Mouse (Mus musculus) E14TG2a.4 (cell line): Measurements from ENCODE around the gene Cks2.

Source experiments
- H3K27me3 ChIP-seq: 2 replicates; pipeline ENCODE4 v1.6.1; 2014; ENCODE audit warnings: low read length, control low read depth; ENCODE audit not compliant: insufficient read depth
- H3K36me3 ChIP-seq: 2 replicates; pipeline ENCODE4 v1.6.1; 2014; ENCODE audit warnings: low read length, control low read depth; ENCODE audit not compliant: insufficient read depth
- H3K4me1 ChIP-seq: replicated peaks from 2 replicates; pipeline ENCODE4 v1.6.1; 2014; ENCODE audit warnings: low read depth, low read length, control low read depth
- H3K4me3 ChIP-seq: replicated peaks from 2 replicates; pipeline ENCODE4 v1.5.1; 2014; ENCODE audit warnings: mild to moderate bottlenecking, low read length
- H3K9me3 ChIP-seq: 2 replicates; pipeline ENCODE4 v1.6.1; 2014; ENCODE audit warnings: low read length, control low read depth
- CTCF ChIP-seq: conservative IDR thresholded peaks from 2 replicates; pipeline ENCODE4 v1.5.1; 2014; ENCODE audit warnings: low read length
- NANOG ChIP-seq: IDR thresholded peaks from 2 replicates; pipeline ENCODE4 v1.6.1; 2014; ENCODE audit warnings: borderline replicate concordance, low read length, mixed read lengths
- POU5F1 ChIP-seq: IDR thresholded peaks from 2 replicates; pipeline ENCODE4 v1.6.1; 2014; ENCODE audit warnings: low read length, borderline replicate concordance

The Cks2 gene

GRCm38 (mm10) chr13:51679332-51679731 lies 34.3 kb downstream of the Cks2 start:
- no peaks in the 10 kb centered on the region for H3K27me3 ChIP-seq
- peaks cover 43% of the 10 kb centered on the region for H3K4me1 ChIP-seq
- TF ChIP-seq CTCF (no peak), NANOG (no peak), POU5F1 (no peak)
- H3K9me3 ChIP-seq, result no peaks in the 10 kb centered on the region
- peaks cover 100% of the 10 kb centered on the region for H3K36me3 ChIP-seq
- H3K4me3 ChIP-seq, result no peak overlapping the region

GRCm38 (mm10) chr13:51681076-51681475 lies 36.0 kb downstream of the Cks2 start:
- Histone ChIP-seq H3K9me3 (no peaks in the 10 kb centered on the region), H3K36me3 (peaks cover 100% of the 10 kb centered on the region), H3K4me1 (peaks cover 44% of the 10 kb centered on the region), H3K4me3 (no peak overlapping the region), H3K27me3 (no peaks in the 10 kb centered on the region)
- TF ChIP-seq POU5F1, result no peak
- TF ChIP-seq NANOG, result peak; percentile 12; the same call in 1 of the 2 replicates
- TF ChIP-seq CTCF, result 0 out of 2 replicates have a peak, but pooled peaks have one; percentile 2

- no peaks in the 10 kb centered on the region for H3K9me3 ChIP-seq
- no peak overlapping the region for H3K4me3 ChIP-seq
- peaks cover 100% of the 10 kb centered on the region for H3K36me3 ChIP-seq
- TF ChIP-seq NANOG (no peak), CTCF (no peak), POU5F1 (no peak)
- peaks cover 39% of the 10 kb centered on the region for H3K4me1 ChIP-seq
- H3K27me3 ChIP-seq, result no peaks in the 10 kb centered on the region
Observed at GRCm38 (mm10) chr13:51681634-51682033, 36.6 kb downstream of the Cks2 start.

- TF ChIP-seq POU5F1 (no peak), CTCF (no peak)
- no peak overlapping the region for H3K4me3 ChIP-seq
- no peaks in the 10 kb centered on the region for H3K9me3 ChIP-seq
- no peaks in the 10 kb centered on the region for H3K27me3 ChIP-seq
- H3K4me1 ChIP-seq, result peaks cover 50% of the 10 kb centered on the region
- peaks cover 96% of the 10 kb centered on the region for H3K36me3 ChIP-seq
Observed at GRCm38 (mm10) chr13:51685290-51685966, 40.4 kb downstream of the Cks2 start.

GRCm38 (mm10) chr13:51686966-51687365 lies 41.9 kb downstream of the Cks2 start:
- H3K4me3 ChIP-seq, result no peak overlapping the region
- H3K36me3 ChIP-seq, result peaks cover 85% of the 10 kb centered on the region
- H3K27me3 ChIP-seq, result no peaks in the 10 kb centered on the region
- TF ChIP-seq POU5F1, result no peak
- TF ChIP-seq NANOG, result no peak
- no peak for TF ChIP-seq CTCF
- no peaks in the 10 kb centered on the region for H3K9me3 ChIP-seq
- peaks cover 39% of the 10 kb centered on the region for H3K4me1 ChIP-seq

- Histone ChIP-seq H3K36me3 (peaks cover 68% of the 10 kb centered on the region), H3K9me3 (no peaks in the 10 kb centered on the region), H3K4me1 (peaks cover 36% of the 10 kb centered on the region), H3K4me3 (no peak overlapping the region), H3K27me3 (no peaks in the 10 kb centered on the region)
- TF ChIP-seq NANOG (no peak), CTCF (no peak), POU5F1 (no peak)
Observed at GRCm38 (mm10) chr13:51688688-51689087, 43.7 kb downstream of the Cks2 start.

- peaks cover 4% of the 10 kb centered on the region for H3K4me1 ChIP-seq
- H3K9me3 ChIP-seq, result peaks cover 8% of the 10 kb centered on the region
- H3K4me3 ChIP-seq, result no peak overlapping the region
- TF ChIP-seq POU5F1, result no peak
- TF ChIP-seq NANOG, result no peak
- TF ChIP-seq CTCF, result no peak
- H3K27me3 ChIP-seq, result no peaks in the 10 kb centered on the region
- H3K36me3 ChIP-seq, result peaks cover 20% of the 10 kb centered on the region
Observed at GRCm38 (mm10) chr13:51696481-51696880, 51.4 kb downstream of the Cks2 start.

- Histone ChIP-seq H3K9me3 (peaks cover 8% of the 10 kb centered on the region), H3K36me3 (peaks cover 26% of the 10 kb centered on the region), H3K4me1 (peaks cover 4% of the 10 kb centered on the region), H3K4me3 (no peak overlapping the region), H3K27me3 (no peaks in the 10 kb centered on the region)
- no peak for TF ChIP-seq CTCF
- no peak for TF ChIP-seq POU5F1
- no peak for TF ChIP-seq NANOG
Observed at GRCm38 (mm10) chr13:51697455-51697854, 52.4 kb downstream of the Cks2 start.

GRCm38 (mm10) chr13:51697897-51698296 lies 52.9 kb downstream of the Cks2 start:
- TF ChIP-seq POU5F1 (no peak), NANOG (no peak), CTCF (no peak)
- Histone ChIP-seq H3K4me1 (peaks cover 6% of the 10 kb centered on the region), H3K36me3 (peaks cover 30% of the 10 kb centered on the region), H3K4me3 (no peak overlapping the region), H3K9me3 (peaks cover 8% of the 10 kb centered on the region), H3K27me3 (no peaks in the 10 kb centered on the region)
